Mouse (Mus musculus): ENCODE results near the gene Trim30c. TPM values are rescaled to one million over a fixed set of nuclear protein-coding genes. Genes with fewer than 3 reads are reported as not detected.
"Not testable (repeated sequence)": the region's sequence is repeated elsewhere in the genome, so short reads cannot be mapped to it uniquely, and the experiment has no call there.

Trim30c gene
- polyA plus RNA-seq, 1 experiment from 2014 or later = 0.11 TPM

GRCm38 (mm10) chr7:104348043-104348442, 52.6 kb downstream of the Trim30c start:
- DNase-seq (ENCODE audit: low spot score); H3K9me3 ChIP-seq (ENCODE audit: control insufficient read depth, low read length); H3K27ac ChIP-seq; ATAC-seq (ENCODE audit: low FRiP score); H3K4me2 ChIP-seq (replicated peaks); H3K9ac ChIP-seq; H3K36me3 ChIP-seq (replicated peaks; ENCODE audit: control insufficient read depth, insufficient read depth); H3K27me3 ChIP-seq (ENCODE audit: control insufficient read depth, insufficient read depth, low read length); H3K4me3 ChIP-seq (replicated peaks; ENCODE audit: low read length); H3K4me1 ChIP-seq (replicated peaks; ENCODE audit: control insufficient read depth, insufficient read depth, low read length): not testable (repeated sequence)
- 97% methylated on average over 4 of the region's 4 CpGs for WGBS

GRCm38 (mm10) chr7:104340744-104341143, 59.9 kb downstream of the Trim30c start:
- H3K27ac ChIP-seq; ATAC-seq (ENCODE audit: low FRiP score); H3K36me3 ChIP-seq (replicated peaks; ENCODE audit: control insufficient read depth, insufficient read depth); DNase-seq (ENCODE audit: low spot score); H3K27me3 ChIP-seq (ENCODE audit: control insufficient read depth, insufficient read depth, low read length); H3K4me1 ChIP-seq (replicated peaks; ENCODE audit: control insufficient read depth, insufficient read depth, low read length); H3K9ac ChIP-seq; H3K4me2 ChIP-seq (replicated peaks); H3K4me3 ChIP-seq (replicated peaks; ENCODE audit: low read length); H3K9me3 ChIP-seq (ENCODE audit: control insufficient read depth, low read length): not testable (repeated sequence)
- WGBS = 93% methylated on average over 2 of the region's 4 CpGs

- DNase-seq (ENCODE audit: low spot score); H3K4me3 ChIP-seq (replicated peaks; ENCODE audit: low read length); H3K9me3 ChIP-seq (ENCODE audit: control insufficient read depth, low read length); H3K9ac ChIP-seq; H3K4me2 ChIP-seq (replicated peaks); ATAC-seq (ENCODE audit: low FRiP score); H3K27me3 ChIP-seq (ENCODE audit: control insufficient read depth, insufficient read depth, low read length); H3K27ac ChIP-seq; H3K4me1 ChIP-seq (replicated peaks; ENCODE audit: control insufficient read depth, insufficient read depth, low read length); H3K36me3 ChIP-seq (replicated peaks; ENCODE audit: control insufficient read depth, insufficient read depth): not testable (repeated sequence)
- WGBS = 89% methylated on average over 3 of the region's 3 CpGs
These were observed 65.1 kb downstream of the Trim30c start for GRCm38 (mm10) chr7:104335547-104335946.

Other genes with a start within 250 kb of the Trim30c start
- not detected in 2 replicates for gene Olfm5, start 236.0 kb downstream of the Trim30c start, polyA plus RNA-seq (2014; fragmentation: Nextera tagmentation; extraction: Ambion mirVana)
- 0.63 and 0.66 TPM in 2 replicates for gene Olfr648, start 217.4 kb downstream of the Trim30c start, polyA plus RNA-seq (2014; fragmentation: Nextera tagmentation; extraction: Ambion mirVana)
- gene Olfr649, start 204.9 kb downstream of the Trim30c start, polyA plus RNA-seq (2014; fragmentation: Nextera tagmentation; extraction: Ambion mirVana) = not detected in 2 replicates
- gene Trim6, start 182.0 kb downstream of the Trim30c start, polyA plus RNA-seq (2014; fragmentation: Nextera tagmentation; extraction: Ambion mirVana) = 0.13 and 0.20 TPM in 2 replicates
- 1.0 and 1.3 TPM in 2 replicates for gene Trim34a, start 156.4 kb downstream of the Trim30c start, polyA plus RNA-seq (2014; fragmentation: Nextera tagmentation; extraction: Ambion mirVana)
- gene Trim5, start 112.7 kb downstream of the Trim30c start, polyA plus RNA-seq (2014; fragmentation: Nextera tagmentation; extraction: Ambion mirVana) = 0.12 and 0.44 TPM in 2 replicates
- 1.6 and 2.2 TPM in 2 replicates for gene Trim12a, start 85.4 kb downstream of the Trim30c start, polyA plus RNA-seq (2014; fragmentation: Nextera tagmentation; extraction: Ambion mirVana)
- gene Trim34b, start 71.4 kb downstream of the Trim30c start, polyA plus RNA-seq (2014; fragmentation: Nextera tagmentation; extraction: Ambion mirVana) = not detected in 2 replicates
- 0.94 and 1.4 TPM in 2 replicates for gene Trim12c, start 47.5 kb downstream of the Trim30c start, polyA plus RNA-seq (2014; fragmentation: Nextera tagmentation; extraction: Ambion mirVana)
- not detected in 2 replicates for gene Trim30b, start 31.0 kb downstream of the Trim30c start, polyA plus RNA-seq (2014; fragmentation: Nextera tagmentation; extraction: Ambion mirVana)
- gene Trim30a, start 64.4 kb upstream of the Trim30c start, polyA plus RNA-seq (2014; fragmentation: Nextera tagmentation; extraction: Ambion mirVana) = 0.43 and 0.83 TPM in 2 replicates
- gene Trim30d, start 107.0 kb upstream of the Trim30c start, polyA plus RNA-seq (2014; fragmentation: Nextera tagmentation; extraction: Ambion mirVana) = 0.19 and 0.70 TPM in 2 replicates
- gene Olfr651, start 149.3 kb upstream of the Trim30c start, polyA plus RNA-seq (2014; fragmentation: Nextera tagmentation; extraction: Ambion mirVana) = not detected in 2 replicates
- 0.04 and 0.07 TPM in 2 replicates for gene Olfr652, start 160.1 kb upstream of the Trim30c start, polyA plus RNA-seq (2014; fragmentation: Nextera tagmentation; extraction: Ambion mirVana)
- gene Olfr653, start 176.5 kb upstream of the Trim30c start, polyA plus RNA-seq (2014; fragmentation: Nextera tagmentation; extraction: Ambion mirVana) = 0.05 TPM in 1 of 2 replicates, not detected in the other
- gene Olfr654, start 186.2 kb upstream of the Trim30c start, polyA plus RNA-seq (2014; fragmentation: Nextera tagmentation; extraction: Ambion mirVana) = not detected in 2 replicates
- 0.09 TPM in 1 of 2 replicates, not detected in the other for gene Olfr655, start 200.9 kb upstream of the Trim30c start, polyA plus RNA-seq (2014; fragmentation: Nextera tagmentation; extraction: Ambion mirVana)
- 0.04 TPM in 1 of 2 replicates, not detected in the other for gene Olfr656, start 213.1 kb upstream of the Trim30c start, polyA plus RNA-seq (2014; fragmentation: Nextera tagmentation; extraction: Ambion mirVana)
- not detected in 2 replicates for gene Olfr657, start 224.0 kb upstream of the Trim30c start, polyA plus RNA-seq (2014; fragmentation: Nextera tagmentation; extraction: Ambion mirVana)
- gene Olfr658, start 246.5 kb upstream of the Trim30c start, polyA plus RNA-seq (2014; fragmentation: Nextera tagmentation; extraction: Ambion mirVana) = 0.12 and 0.27 TPM in 2 replicates

All from hindbrain, embryonic 14.5 days (tissue).